Mouse (Mus musculus) monocyte, adult 2 months (primary cell): Measurements from ENCODE around the gene Cntnap2.

Experiments
- DNase-seq, 2 experiments: peaks; one replicate each; pipeline ENCODE4 v3.0.0; 2022; ENCODE audit warnings: low spot score in 2 of 2, low read depth in 1 of 2

Cntnap2 gene

DNA sequence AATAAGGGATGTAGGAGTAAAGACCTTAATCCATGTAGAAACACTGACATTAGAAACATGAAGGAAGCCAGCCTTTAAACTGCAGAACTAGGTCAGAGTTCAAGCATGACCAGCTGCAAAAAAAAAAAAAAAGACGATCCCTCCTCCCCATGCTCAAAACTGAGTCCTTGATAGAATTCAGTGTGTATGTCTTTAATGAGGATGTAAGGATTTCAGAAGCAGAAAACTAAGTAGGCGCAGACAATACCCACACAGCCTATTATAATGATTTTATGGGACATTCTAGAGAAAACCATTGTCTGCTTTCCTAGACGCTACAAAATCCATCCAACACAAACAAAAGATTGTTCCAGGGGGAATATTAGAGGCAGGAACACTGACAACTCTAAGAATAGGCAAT, 2168.4 kb downstream of the Cntnap2 start:
- no peak for DNase-seq

DNA sequence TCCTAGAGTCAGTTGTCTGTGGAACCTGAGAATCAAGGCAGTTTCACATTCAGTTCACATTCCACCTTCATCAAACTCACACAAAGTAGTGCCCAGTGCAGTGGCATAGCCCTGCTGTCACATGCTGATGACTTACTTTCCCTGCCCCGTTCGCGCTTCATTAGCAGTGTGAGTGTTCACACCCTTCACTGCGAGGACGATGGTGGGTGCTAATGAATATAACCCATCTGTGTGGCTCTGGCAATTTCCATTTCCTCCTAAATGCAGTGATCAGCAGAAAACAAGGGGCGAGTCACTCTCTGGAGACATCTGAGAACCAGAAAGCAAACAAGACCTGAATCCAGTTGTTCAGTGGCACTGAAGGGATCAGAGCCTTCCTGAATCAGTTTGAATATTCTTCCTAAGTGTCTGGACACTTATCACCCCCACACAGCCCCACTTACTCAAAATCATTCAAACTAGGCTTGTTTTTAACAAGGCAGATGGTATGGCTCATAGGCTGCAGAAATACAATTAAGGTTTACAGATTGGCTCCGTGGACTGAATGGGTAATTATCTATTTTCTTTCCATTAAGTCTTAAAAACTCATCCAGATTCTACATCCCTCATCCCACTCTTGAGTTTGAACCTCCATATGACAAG, 2169.6 kb downstream of the Cntnap2 start:
- DNase-seq = no peak

DNA sequence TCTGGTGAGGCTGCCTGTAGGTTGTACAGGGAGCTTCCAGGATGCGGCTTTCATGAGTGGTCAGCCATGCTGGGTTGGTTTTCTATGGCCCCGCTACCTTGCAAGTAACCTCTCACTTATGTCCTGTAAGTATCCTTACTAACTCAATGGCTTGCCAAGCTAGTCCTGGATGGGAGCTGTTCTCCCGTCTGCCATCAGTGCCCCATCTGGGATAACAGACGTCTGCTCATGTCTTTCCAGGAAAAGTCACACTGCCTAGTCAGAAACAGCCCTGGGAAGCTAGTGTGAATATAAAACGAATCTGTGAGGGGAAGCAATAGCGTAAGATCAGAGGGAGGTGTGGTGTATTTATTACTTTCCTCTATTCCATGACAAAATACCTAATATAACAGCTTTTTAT, 2172.4 kb downstream of the Cntnap2 start:
- DNase-seq = no peak

DNA sequence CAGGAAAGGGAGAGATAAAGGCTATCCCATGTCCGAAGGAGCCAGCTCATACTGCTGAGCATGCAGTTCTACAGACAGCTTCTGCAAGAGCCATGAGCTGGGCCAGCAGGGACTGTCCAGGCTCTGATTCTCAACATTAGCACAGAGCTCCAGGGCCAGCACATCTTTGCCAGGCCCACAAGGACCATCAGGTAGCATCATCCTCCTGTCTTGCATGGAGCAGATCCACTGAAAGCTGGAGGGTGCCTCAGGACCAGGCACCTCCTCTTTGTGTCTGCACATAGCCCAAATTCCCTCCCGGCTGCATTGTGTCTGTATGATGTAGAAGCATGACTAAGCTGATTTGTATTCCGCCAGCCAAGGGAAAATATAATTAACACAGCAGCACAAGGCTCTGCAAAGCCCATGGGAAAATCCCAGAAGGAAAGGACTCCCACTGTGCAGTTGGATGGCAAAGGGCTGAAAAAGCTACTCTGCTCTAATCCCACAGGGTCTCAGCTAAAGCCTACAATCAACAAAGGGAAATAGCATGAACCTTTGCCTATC, 2180.3 kb downstream of the Cntnap2 start:
- no peak for DNase-seq

DNA sequence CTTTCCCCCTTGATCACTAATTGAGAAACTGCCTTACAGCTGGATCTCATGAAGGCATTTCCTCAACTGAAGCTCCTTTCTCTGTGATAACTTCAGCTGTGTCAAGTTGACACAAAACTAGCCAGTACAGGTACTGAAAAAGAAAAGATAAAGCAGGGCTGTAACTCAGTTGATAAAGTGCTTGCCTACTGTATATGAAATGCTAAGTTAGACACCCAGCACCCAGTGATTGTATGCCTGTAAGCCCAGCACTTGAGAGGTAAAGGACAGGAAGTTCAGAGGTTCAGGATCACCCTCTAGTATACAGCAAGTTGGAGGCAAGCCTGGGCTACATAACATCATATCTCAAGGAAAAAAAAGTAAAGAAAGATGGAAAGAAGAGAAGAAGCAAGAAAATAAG, 2182.2 kb downstream of the Cntnap2 start:
- DNase-seq = no peak

DNA sequence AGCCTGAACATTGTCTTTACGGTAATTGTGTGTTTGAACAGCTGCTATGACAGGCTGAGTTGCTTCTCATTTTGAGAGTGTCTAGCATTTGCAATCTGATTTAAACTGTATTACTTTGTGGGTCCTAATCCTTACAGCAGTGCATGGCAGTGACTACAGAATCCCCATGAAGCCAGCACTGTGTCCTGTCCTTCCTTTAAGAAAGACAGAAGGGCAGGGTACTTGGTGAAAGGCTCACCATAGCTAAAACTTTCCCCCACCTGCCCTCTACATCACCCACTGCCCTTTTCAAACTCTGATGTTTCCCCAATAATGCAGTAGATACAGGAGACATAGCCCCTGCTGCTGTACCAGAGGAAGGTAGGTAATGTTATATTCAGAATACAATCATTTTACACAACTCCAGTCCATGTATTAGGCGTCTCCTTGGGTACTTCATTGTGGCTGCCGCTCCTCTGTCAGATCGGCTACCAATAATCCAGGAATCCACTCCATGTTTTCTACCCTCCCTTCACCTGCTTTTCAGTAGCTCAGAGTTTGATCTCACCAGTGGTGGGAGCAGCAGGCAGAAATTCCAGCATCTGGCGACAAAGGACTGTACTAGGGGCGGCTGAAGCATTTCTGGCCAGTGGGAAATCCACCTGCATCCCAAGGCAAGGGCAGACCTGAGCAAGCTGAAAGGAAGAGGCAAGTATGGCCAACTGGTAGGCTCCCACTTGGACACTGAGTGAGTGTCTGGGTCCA, 2184.9 kb downstream of the Cntnap2 start:
- no peak for DNase-seq

DNA sequence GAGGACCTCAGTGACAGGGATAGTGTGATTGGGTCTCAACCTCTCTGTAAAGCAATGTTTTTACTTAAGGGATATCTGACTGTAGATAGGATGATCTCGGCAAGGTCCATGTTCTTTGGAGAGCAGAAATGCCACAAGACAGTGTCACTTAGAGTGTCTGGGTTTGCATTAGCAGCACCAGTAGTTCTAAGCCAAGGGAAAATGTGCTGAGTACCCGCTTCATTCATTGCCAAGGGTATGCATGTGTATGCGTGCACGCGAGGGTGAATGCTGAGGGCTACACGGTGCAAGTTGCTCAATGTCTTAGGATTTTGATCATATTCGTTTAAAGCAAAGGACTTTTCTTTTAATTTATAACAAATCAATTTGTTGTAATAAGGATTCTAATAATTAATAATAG, 2185.5 kb downstream of the Cntnap2 start:
- no peak for DNase-seq

DNA sequence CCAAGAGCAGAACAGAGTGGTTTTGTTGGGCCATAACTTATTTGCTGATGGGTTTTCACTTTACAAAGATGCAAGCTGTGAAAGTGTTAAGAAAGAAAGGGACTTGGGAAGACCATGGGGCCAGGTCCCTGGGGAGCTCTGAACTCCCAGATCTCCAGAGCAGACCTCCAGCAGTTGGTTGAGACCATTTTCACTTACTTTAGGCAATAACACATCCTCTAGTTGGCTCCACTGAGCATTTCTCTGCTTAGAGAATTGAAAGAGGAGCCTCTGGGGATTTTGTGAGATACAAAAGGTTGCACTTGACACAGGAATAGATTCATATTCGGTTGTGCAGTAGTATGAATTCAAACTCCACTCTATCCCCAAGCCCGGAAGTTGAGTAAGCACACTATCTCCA, 2196.1 kb downstream of the Cntnap2 start:
- no peak for DNase-seq

DNA sequence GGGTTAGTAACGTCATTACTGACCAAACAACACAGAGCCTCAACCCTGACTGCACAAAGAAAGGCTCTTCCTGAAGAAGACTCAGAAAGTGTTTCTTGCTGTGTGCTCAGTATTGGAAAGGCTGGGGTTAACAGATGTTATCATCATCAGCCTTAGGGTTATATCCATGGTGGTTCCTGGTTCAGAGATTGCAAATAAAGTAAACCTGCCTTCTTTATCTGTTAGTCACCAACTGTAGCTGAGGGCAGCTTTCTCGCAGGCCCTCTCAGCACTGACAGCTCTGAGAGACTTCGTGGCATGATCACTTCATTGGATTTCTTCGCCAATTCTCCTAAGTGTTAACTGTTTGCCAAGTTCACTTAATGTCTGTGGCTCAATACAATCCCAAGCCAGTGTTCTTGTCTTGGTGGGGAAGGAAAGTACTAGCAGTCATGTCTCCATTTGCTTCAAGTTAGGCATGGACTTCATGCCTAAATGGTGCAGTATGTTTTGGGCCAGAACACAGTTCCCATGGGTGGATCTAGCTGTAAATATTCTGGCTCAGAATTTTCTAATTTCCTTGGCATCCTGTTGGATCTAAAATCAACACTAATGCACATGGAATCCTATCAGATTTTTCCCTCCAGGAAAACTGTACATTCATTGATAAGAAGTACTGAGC, 2197.2 kb downstream of the Cntnap2 start:
- DNase-seq = no peak

DNA sequence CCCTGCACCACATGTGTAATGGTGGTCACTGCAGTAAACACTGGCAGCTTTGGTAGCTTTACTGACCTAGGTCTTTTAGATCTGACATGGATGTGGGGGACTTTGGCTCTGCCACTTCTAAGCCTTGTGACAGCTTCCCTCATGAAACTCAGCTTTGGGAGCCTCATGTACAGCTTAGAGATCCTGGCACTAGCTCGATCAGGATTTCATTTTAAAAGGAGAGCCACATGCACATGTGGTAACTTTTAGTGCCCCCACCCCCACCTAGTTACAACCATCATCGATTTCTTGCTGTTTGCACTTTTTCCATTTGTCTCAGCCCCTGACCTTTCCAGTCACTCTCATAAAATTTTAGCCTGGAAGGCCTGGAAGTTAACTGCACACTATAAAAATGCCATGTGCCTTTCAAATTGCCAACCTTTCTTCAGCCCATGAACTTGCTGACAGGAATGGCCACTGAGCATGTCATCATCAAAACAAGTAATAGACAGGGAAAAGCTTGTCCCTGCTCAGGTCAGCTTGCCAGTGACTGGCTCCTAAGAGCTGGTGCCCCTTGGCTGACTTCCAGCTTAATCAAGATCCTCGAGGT, 2197.9 kb downstream of the Cntnap2 start:
- no peak for DNase-seq

DNA sequence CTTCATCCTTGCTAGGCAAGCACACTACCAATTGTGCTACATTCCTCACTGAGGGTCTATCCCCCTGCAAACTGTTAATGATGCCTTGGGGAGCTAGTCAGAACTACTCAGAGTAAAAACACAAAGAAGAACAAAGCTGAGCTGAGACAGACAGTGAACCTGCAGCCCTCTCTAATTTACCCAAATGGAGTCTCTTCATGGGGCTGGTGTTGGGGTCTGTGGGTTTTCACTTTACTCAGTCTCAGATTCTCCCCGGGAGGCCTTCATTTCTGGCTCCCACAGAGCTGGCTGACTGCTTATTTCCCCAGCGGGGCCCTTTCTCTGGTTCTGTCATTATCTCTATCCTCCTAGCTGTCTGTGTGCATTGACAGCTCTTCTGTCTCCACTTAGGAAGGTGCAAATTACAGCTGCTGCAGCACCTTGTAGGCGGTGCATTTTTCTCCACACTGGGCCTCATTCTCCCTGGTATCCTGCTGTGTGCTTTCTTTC, 2200.5 kb downstream of the Cntnap2 start:
- no peak for DNase-seq

DNA sequence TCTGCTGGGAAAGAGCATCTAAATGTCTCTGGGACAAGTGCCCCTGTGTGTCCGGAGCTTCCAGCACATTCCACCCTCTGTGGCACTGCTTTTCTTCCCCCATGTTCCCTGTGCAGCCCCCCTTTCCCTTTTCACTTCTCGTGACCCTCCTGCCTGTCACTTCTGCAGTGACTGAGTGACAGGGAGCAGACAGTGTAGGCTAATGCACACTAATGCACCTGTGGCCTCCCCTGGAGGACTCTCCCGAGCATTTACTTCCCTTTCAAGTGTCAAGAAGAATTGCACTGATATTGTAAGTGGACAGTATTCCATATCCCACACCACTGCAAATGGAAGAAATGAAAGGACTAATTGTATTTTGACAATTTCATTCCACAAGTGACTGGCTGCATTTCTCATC, 2208.1 kb downstream of the Cntnap2 start:
- no peak for DNase-seq

DNA sequence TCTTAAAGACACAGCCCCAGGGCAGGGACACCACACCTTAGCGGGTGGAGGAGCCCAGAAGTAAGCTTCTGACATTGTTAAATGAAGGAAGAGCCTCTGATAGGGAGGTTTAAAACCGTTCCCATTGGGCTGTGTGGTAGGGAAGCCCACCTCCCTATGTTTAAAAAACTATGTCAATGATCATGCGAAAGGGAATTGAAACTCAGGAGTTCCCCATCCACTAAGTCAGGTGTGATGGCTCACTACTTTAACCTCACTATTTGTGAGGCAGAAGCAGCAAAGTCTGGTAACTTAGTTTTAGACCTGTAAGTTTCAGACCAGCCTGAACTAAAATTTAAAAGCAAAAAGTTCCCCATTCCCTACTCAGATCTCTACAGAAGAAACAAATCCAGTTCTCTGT, 2210.3 kb downstream of the Cntnap2 start:
- no peak for DNase-seq

DNA sequence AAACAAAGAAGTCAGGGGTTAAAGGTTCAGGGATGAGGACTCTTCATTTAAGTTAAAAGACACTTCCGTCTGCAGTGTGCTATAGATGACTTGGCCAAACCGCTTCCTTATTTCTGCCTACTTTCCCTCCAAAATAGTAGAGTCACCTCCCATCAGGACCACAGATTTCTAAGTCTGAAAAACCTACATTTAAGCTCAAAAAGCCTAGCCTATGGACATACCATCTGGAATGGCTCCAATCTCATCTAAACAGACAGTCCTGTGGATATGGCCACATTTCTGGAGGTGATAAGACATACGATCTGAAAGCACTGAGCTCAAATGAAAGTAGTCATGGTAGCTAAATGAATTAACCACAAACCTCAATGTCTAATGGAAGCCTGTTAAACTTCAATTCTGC, 2212.4 kb downstream of the Cntnap2 start:
- no peak for DNase-seq

DNA sequence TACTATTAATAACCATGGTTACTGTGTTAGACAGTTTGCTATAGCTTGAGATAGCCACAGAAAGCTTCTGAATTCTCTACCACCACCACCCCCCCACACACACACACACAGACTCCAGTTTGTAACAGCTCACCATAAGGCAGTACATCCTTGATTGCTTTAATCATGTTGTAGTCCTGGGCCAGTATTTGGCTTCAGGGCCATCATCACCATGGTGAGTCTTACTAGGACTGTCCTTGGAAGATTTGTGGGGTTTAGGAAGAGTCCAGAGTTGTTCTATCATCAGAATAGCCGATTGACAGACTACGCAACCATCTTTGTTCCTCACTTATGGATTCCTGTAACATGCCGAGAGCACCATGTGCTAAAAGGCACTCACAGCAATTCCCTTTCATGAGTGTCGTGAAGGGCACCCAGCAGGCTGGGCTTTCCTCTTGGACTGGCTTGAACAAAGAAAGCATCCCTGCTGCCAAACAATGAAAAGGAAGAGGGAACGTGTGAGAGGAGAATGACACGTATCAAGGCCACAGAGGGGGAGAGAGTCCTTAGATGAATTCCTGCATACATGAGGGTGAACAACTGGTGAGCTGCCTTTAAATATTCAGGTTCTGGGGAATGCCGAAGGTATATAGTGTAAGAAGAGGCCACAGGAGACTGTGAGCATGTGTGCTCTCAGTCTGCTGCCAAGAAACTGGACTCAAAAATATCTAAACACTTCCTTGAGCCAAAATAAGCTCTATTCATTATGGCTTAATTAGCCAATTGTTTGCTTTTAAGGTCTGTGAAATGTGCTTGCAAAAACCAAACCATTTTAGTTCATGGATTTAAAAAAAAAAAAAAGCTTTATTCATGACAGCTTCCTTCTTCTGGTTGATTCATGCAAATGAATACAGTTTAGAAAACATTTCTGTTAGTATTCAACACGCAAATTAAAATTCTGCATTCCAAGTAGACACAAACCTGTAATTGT, 2213.7 kb downstream of the Cntnap2 start:
- no peak for DNase-seq

DNA sequence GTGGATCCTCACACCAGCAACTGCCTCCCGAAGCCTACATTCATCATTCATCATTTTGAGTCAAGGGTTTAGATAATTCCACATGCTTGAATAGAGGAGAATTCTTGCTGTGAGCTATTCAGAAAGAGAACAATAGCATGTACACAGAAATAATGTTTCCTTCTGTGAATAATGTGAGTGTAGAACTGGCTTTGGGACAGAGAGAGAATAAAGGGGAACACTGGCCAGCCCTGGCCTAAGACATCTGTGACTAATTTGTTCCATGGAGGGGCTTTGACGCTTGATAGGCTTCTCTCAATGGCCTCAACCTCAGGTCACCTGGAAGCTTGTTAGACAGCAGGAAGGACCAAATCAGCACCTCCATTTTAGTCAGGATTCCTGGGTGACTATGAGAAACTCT, 2215.9 kb downstream of the Cntnap2 start:
- DNase-seq = no peak

DNA sequence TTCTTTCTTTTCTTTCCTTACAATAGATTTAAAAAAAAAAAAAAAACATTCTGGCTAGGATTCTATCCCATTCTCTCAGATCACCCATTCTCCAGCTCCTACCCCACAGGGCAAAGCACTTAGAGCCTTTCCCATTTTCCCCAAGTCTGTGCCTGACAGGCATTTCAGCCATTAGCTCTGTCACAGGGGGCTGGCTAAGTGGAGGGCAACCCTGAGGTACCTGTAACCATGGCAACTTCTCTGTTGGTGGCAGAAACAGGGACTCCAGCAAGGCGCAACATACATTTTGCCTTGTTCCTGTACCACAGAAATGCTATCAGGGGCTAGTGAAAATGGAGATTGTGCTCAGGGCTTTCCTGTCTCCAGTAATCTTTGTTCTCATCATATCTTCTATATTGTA, 2220.0 kb downstream of the Cntnap2 start:
- DNase-seq = no peak

DNA sequence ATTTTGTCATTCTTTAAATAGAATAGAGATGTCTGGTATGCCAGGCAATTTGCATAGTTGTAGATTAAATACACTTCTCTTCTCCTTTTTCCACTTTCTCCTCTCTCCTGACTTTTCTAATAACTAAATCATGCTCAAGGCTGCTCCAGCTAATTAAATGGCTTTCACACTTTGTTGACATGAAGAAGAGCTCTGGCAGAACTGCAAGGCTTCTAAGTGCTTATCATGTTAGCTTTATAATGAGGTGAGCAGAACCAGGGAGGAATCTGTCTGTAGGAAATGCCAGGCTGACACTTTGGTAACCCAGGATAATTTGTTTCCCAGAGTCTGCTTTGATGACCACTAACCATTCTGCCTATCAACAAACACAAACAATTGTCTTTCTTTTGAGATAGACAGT, 2222.4 kb downstream of the Cntnap2 start:
- DNase-seq = no peak

DNA sequence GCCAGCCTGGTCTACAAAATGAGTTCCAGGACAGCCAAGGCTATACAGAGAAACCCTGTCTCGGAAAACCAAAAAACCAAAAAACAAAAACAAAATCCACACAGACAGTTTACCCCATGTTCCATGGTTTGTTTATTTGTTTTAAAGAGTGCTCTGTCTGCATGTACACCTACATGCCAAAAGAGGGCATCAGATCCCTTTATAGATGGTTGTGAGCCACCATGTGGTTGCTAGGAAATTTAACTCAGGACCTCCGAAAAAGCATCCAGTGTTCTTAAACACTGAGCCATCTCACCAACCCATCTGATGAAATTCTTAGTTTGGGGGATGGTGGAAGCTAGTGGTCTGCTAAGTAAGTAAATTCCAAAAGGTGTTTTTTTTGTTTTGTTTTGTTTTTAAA, 2225.6 kb downstream of the Cntnap2 start:
- DNase-seq = no peak

DNA sequence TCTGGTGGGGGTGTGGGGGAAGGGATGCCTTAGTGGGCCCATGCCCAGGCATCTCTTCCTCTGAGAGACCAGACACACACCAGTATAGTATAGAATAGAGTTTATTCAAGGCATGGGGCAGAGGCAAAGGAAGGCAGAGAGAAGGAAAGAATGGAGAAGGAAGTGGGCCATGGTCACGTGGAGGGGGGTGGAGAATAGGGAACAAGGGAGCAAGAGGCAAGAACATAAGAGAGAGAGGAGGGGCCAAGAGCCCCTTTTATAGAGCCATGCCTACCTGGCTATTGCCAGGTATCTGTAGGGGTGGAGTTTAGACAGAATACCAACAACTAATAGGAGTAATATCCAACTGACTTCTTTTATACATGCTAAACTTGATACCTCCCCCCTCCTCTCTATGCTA, 2226.6 kb downstream of the Cntnap2 start:
- DNase-seq = no peak
